11 mouse cellular contexts compared by ENCODE assay signal in the genomic region with DNA sequence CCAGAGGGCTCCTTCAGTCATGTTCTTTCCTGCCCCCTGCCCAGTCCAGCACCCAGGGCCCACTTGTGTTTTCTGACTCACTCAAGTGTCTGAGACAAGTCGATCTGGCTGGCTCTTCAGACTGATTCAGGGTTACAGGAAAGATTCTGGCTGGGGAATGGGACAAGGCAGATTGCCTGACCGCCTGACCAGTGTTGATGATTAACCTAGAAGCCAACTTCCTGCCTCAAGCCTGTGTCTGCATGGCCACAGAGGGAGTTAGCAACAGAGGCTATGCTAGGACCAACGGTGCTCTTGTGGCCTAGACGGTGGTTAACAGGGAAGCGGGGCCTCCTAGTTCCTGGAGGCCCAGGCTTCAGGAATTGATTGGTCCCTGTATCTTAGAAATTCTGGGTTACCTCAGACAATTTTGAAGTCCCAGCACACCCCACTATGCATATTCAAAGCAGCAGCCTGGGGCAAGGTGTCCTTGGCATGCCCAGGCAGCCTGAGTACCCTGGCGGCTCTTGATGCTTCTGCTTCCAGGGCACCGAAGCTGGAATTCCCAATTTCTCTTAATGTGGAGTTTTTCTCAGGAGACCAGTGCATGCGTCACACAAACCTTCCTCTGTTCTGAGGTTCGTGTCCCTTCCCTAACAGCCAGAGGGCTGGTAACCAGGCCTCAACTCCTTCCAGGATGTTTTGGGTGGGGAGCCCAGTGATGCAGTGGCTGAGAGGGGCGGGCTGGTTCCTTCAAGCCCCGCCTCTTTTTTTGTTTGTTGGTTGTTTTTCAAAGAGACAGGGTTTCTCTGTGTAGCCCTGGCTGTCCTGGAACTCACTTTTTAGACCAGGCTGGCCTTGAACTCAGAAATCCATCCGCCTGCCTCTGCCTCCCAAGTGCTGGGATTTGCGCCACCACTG. TPM values are rescaled to one million over a fixed set of nuclear protein-coding genes. Genes with fewer than 3 reads are reported as not detected.
DNase-seq lines count a peak whose midpoint lies in the region; ATAC-seq and TF ChIP-seq lines count a peak whose summit lies in the region.
"Had no signal": no experiment of that assay in that cellular context is flagged by ENCODE, and none has a peak within 500 bp of the region (broad histone marks: within the 10 kb centered on the region; RNA-seq: fewer than 3 reads in every experiment).

No protein-coding gene starts in this region.

- ATAC-seq in megakaryocyte, adult 5-6 weeks (ENCODE audit: poor library complexity, severe bottlenecking) = no peak
- peak; percentile 19; the same call in 1 of the 2 replicates for ATAC-seq in liver, embryonic 14.5 days (ENCODE audit: insufficient read depth)
- ATAC-seq in cerebellum, adult (ENCODE audit: insufficient number of reproducible peaks, low FRiP score, low TSS enrichment) = no peak

- no peak overlapping the region for H3K9ac ChIP-seq in liver, embryonic 14.5 days (replicated peaks)

- H3K27ac ChIP-seq in liver, embryonic 14.5 days = no peak overlapping the region
- H3K27ac ChIP-seq: macrophage had no signal

- TF ChIP-seq EP300 in liver, embryonic 14.5 days (IDR thresholded peaks at IDR 0.05; ENCODE audit: low read depth) = no peak

- H3K4me1 ChIP-seq in megakaryocyte, embryonic 14.5 days = peaks cover 61% of the 10 kb centered on the region
- H3K4me1 ChIP-seq in liver, embryonic 14.5 days (replicated peaks; ENCODE audit: control insufficient read depth in 2 of 2, insufficient read depth in 2 of 2, low read length in 1 of 2) = peaks cover 0 to 9% of the 10 kb centered on the region in 2 experiments; a peak in 2 of 4 replicates

- DNase-seq in kidney, adult 8-10 months = peak; percentile 87 to 90
- DNase-seq in liver, embryonic 14.5 days (ENCODE audit: low read depth in 3 of 3, low spot score in 3 of 3) = no peak
- DNase-seq in cerebellum, adult 18-20 months = no peak
- no peak for DNase-seq in embryo, embryonic 10 days (ENCODE audit: low spot score)
- no peak for DNase-seq in left cerebral cortex, postnatal 10 days (ENCODE audit: extremely low spot score in 1 of 2, low spot score in 2 of 2)
- DNase-seq: heart, postnatal 36 days; retina, postnatal 1 day had no signal

- H3K36me3 ChIP-seq in megakaryocyte, embryonic 14.5 days (replicated peaks; ENCODE audit: low read length) = peaks cover 56% of the 10 kb centered on the region
- H3K36me3 ChIP-seq in liver, embryonic 14.5 days (replicated peaks; ENCODE audit: control insufficient read depth, insufficient read depth, low read depth) = peaks cover 39% of the 10 kb centered on the region

- peak overlapping the region; percentile 64 for H3K4me3 ChIP-seq in megakaryocyte, embryonic 14.5 days (replicated peaks)
- no peak overlapping the region for H3K4me3 ChIP-seq in liver, embryonic 14.5 days (ENCODE audit: insufficient read depth in 1 of 2, low read depth in 2 of 2, low read length in 2 of 2)

- H3K27me3 ChIP-seq in megakaryocyte, embryonic 14.5 days (replicated peaks) = peaks cover 49% of the 10 kb centered on the region
- no peaks in the 10 kb centered on the region for H3K27me3 ChIP-seq in liver, embryonic 14.5 days (ENCODE audit: control insufficient read depth, insufficient read depth, low read length)

- intact Hi-C loops in left cerebral cortex, postnatal 10 days (cut with DNase I) = no loop called here

- WGBS in liver, embryonic 14.5 days (ENCODE audit: insufficient replicate concordance) = 46% methylated on average over 13 of the region's 13 CpGs

- H3K4me2 ChIP-seq in liver, embryonic 14.5 days (ENCODE audit: low read depth) = peak overlapping the region; percentile 16; the same call in 1 of the 2 replicates

- 0 out of 2 replicates have a peak, but pooled peaks cover 5% of the 10 kb centered on the region for H3K9me3 ChIP-seq in megakaryocyte, embryonic 14.5 days
- H3K9me3 ChIP-seq in liver, embryonic 14.5 days (ENCODE audit: control insufficient read depth, low read length) = no peaks in the 10 kb centered on the region

- TF ChIP-seq CTCF in liver, embryonic 14.5 days (IDR thresholded peaks at IDR 0.05; ENCODE audit: low read depth) = no peak

RNA-seq across cellular contexts. Expression of gene Galr3, which starts 10.0 kb away (rescaled TPM):
- polyA plus RNA-seq in megakaryocyte, embryonic 14.5 days (2012; ENCODE audit: insufficient read depth, low replicate concordance) = 10.8 and 18.1 TPM in 2 replicates
- not detected in 2 replicates for total RNA-seq in megakaryocyte, adult 5-6 weeks (2015)
- total RNA-seq in megakaryocyte, adult 5-6 weeks (2017) = not detected in 2 replicates
- polyA plus RNA-seq in liver, embryonic 14.5 days (2012; rRNA removed) = 0.30 and 0.50 TPM in 2 replicates
- polyA plus RNA-seq in liver, embryonic 14.5 days (2014; fragmentation: Nextera tagmentation; extraction: Ambion mirVana) = not detected in 2 replicates
- under 1 TPM; 0.36 to 0.45 TPM for total RNA-seq in left cerebral cortex, postnatal 10 days (2021)
- total RNA-seq: heart, postnatal 36 days had no signal
- polyA plus RNA-seq: macrophage had no signal

RNA-seq across cellular contexts. Expression of gene Ankrd54, which starts 11.0 kb away (rescaled TPM):
- polyA plus RNA-seq in megakaryocyte, embryonic 14.5 days (2012; ENCODE audit: insufficient read depth, low replicate concordance) = 32.5 and 90.9 TPM in 2 replicates
- 13.5 and 14.3 TPM in 2 replicates for total RNA-seq in megakaryocyte, adult 5-6 weeks (2015)
- total RNA-seq in megakaryocyte, adult 5-6 weeks (2017) = 10.3 and 11.2 TPM in 2 replicates
- polyA plus RNA-seq in liver, embryonic 14.5 days (2012; rRNA removed) = 39.9 and 43.4 TPM in 2 replicates
- 37.7 and 48.3 TPM in 2 replicates for polyA plus RNA-seq in liver, embryonic 14.5 days (2014; fragmentation: Nextera tagmentation; extraction: Ambion mirVana)
- 10 to 100 TPM; 17.9 to 20.1 TPM for total RNA-seq in left cerebral cortex, postnatal 10 days (2021)

RNA-seq across cellular contexts. Expression of gene Eif3l, which starts 23.3 kb away (rescaled TPM):
- 9.1 and 10.8 TPM in 2 replicates for polyA plus RNA-seq in megakaryocyte, embryonic 14.5 days (2012; ENCODE audit: insufficient read depth, low replicate concordance)
- 110 and 116 TPM in 2 replicates for total RNA-seq in megakaryocyte, adult 5-6 weeks (2015)
- 153 and 155 TPM in 2 replicates for total RNA-seq in megakaryocyte, adult 5-6 weeks (2017)
- 99.9 and 104 TPM in 2 replicates for polyA plus RNA-seq in liver, embryonic 14.5 days (2012; rRNA removed)
- 130 and 132 TPM in 2 replicates for polyA plus RNA-seq in liver, embryonic 14.5 days (2014; fragmentation: Nextera tagmentation; extraction: Ambion mirVana)
- total RNA-seq in left cerebral cortex, postnatal 10 days (2021) = 100 to 1,000 TPM in 1 of 2 experiments, 10 to 100 TPM in 1; 95.5 to 100 TPM

RNA-seq across cellular contexts. Expression of gene H1f0, which starts 23.5 kb away (rescaled TPM):
- polyA plus RNA-seq in megakaryocyte, embryonic 14.5 days (2012; ENCODE audit: insufficient read depth, low replicate concordance) = 211 and 406 TPM in 2 replicates
- 47.9 and 51.3 TPM in 2 replicates for total RNA-seq in megakaryocyte, adult 5-6 weeks (2015)
- total RNA-seq in megakaryocyte, adult 5-6 weeks (2017) = 87.2 and 90.0 TPM in 2 replicates
- polyA plus RNA-seq in liver, embryonic 14.5 days (2012; rRNA removed) = 53.1 and 65.2 TPM in 2 replicates
- 47.8 and 52.8 TPM in 2 replicates for polyA plus RNA-seq in liver, embryonic 14.5 days (2014; fragmentation: Nextera tagmentation; extraction: Ambion mirVana)
- 10 to 100 TPM; 73.4 to 81.3 TPM for total RNA-seq in left cerebral cortex, postnatal 10 days (2021)

RNA-seq across cellular contexts. Expression of gene Micall1, which starts 57.0 kb away (rescaled TPM):
- polyA plus RNA-seq in megakaryocyte, embryonic 14.5 days (2012; ENCODE audit: insufficient read depth, low replicate concordance) = 2.0 and 8.4 TPM in 2 replicates
- total RNA-seq in megakaryocyte, adult 5-6 weeks (2015) = 4.4 and 6.1 TPM in 2 replicates
- 3.6 and 6.3 TPM in 2 replicates for total RNA-seq in megakaryocyte, adult 5-6 weeks (2017)
- polyA plus RNA-seq in liver, embryonic 14.5 days (2012; rRNA removed) = 1.6 and 1.7 TPM in 2 replicates
- polyA plus RNA-seq in liver, embryonic 14.5 days (2014; fragmentation: Nextera tagmentation; extraction: Ambion mirVana) = 0.69 and 0.71 TPM in 2 replicates
- 10 to 100 TPM; 31.4 to 34.0 TPM for total RNA-seq in left cerebral cortex, postnatal 10 days (2021)

Comparison
In these comparisons a context has a peak if more than half of its experiments do, and no peak if none do; other contexts are left out.
1. DNase-seq: peak in kidney, adult 8-10 months (2 of 2); none in liver, embryonic 14.5 days (0 of 3), cerebellum, adult 18-20 months (0 of 2), embryo, embryonic 10 days (single experiment) and left cerebral cortex, postnatal 10 days (0 of 2).